Mouse (Mus musculus): Measurements from ENCODE around the gene Plxnb1.

Gene Plxnb1

DNA sequence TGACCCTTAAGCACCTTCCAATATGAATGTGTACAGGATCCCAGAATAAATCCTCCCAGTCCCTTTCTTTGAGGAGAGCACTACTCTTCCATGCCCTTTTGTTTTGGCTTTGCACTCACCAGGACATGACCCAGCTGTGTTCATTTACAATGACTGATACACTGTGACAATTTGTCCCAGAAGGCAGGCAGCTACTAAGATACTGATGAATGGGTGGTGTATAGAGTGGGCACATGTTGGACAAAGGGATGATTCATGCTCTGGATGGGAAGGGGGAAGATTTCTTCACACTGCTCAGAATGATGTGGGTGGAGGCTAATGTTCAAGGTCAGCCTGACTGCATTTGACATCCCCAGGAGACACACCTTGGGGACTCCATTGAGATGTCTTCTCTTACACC lies 72.1 kb downstream of the Plxnb1 start:
- no peak for DNase-seq
